Mouse (Mus musculus) CD4-positive, CD25-positive, alpha-beta regulatory T cell, adult 4 months (primary cell): ENCODE results near the gene Lrfn3. TPM values are rescaled to one million over a fixed set of nuclear protein-coding genes. Genes with fewer than 3 reads are reported as not detected.

ENCODE experiments used
- ATAC-seq: one replicate; pipeline ENCODE4 v1.8.0; 2017
- polyA plus RNA-seq, 2 experiments: library from polyadenylated mRNA; unstranded; fragments of 100-300 nt; shearing (Covaris generic); gene quantifications; one replicate each; pipeline ENCODE4 v1.2.1; 2017

Gene Lrfn3
- not detected for polyA plus RNA-seq

GRCm38 (mm10) chr7:30362652-30363343 lies at the start of gene Lrfn3:
TSS of gene Lrfn3 (minus strand) at chr7:30362772.
- no peak for ATAC-seq

DNA sequence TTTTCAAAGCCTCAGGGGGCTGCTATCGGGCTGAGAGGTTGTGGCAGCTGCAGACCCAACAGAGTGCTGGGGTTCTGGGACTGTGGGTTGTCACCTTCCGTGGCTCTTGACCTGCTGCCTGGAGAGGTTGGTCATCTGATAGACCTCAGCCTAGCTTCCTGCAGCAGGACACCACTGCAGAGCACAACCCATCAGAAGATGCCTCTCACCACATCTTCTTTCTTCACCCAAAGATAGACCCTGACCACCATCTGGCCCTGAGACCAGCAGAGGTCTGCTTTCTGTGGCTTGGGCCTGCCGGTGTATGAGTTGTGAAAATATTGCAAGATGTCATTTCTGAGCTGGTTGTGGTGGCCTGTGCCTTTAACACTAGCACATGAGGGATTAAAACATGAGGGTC lies 48.5 kb upstream of the Lrfn3 start:
- ATAC-seq, result no peak

- ATAC-seq, result no peak
These were observed 47.2 kb upstream of the Lrfn3 start for GRCm38 (mm10) chr7:30409789-30410188.

DNA sequence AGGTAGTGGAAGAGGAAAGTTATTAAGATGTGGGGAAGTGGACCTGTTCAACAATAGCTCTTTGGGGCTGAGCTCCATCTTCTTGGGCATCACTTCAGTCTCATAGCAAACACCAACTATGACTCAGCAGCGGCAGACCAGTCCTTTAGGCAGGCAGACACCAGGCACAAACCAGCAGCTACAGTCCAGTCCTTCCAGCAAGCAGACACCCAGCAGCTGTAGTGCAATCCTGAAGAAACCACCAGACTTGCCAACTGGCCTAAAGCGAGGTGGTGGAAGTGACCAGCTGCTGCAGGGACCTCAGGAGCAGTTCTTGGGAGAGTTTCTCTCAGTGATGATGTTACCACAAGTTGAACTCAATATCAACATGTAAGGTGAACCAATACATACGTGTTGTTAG lies 46.1 kb upstream of the Lrfn3 start:
- ATAC-seq, result no peak

- ATAC-seq, result peak; percentile 69
These were observed 39.8 kb upstream of the Lrfn3 start for GRCm38 (mm10) chr7:30402343-30402742.

- no peak for ATAC-seq
These were observed 37.1 kb upstream of the Lrfn3 start for GRCm38 (mm10) chr7:30399671-30400070.

DNA sequence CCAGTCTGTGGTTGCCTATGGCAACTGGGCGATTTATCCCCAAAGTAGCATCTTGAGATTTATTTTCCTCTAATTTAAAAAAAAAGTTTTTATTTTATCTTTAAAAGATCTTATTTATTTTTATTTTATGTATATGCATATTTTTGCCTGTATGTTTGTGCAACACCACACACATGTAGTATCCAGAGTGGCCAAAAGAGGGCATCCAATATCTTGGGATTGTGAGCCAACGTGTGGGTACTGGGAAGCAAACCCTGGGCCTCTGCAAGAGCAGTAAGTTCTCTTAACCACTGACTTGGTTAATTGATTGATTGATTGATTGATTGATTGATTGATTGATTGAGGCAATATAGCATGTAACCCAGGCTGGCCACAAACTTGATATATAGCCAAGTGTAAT lies 32.3 kb upstream of the Lrfn3 start:
- no peak for ATAC-seq

- peak; percentile 95 for ATAC-seq
These were observed 31.8 kb upstream of the Lrfn3 start for GRCm38 (mm10) chr7:30394379-30394778.

GRCm38 (mm10) chr7:30393631-30394030 lies 31.1 kb upstream of the Lrfn3 start:
- ATAC-seq, result peak; percentile 7

DNA sequence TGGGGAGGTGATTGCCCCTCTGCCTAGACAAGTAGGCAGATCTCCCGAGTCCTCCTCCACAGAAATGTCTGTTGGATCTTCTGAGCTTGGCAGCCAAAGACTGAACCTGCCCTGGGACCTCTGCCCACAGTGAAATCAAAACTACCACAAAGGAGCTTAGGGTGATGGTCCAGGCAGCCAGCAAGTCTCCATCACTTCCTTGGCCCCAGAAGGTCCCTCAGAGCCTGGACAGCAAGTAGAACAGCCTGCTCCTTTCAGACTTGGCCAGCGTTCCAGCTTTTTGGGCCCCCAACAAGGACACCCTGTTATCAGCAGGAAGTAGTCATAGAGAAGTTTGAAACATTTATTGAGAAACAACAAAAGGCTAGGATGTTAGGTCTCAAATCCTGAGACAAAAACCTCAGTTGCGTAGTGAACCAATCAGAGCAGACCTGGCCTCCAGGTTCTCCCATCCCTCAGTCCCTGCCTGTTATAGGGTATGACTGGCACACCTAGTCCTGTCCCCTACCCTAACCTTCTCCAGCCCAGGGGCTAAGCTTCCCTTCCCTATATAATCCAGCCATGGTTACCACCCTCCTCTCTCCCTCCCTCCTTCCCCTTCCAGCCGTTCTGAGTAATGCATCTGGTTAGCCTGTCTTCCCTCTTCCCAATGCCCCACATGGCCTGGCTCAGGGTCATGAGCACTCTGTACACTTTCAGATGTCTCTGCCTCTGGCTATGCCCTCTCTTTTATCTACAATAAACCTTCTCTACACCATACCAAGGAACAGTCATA lies 30.4 kb upstream of the Lrfn3 start:
- ATAC-seq, result peak; percentile 7

GRCm38 (mm10) chr7:30384106-30384505 lies 21.5 kb upstream of the Lrfn3 start:
- no peak for ATAC-seq

DNA sequence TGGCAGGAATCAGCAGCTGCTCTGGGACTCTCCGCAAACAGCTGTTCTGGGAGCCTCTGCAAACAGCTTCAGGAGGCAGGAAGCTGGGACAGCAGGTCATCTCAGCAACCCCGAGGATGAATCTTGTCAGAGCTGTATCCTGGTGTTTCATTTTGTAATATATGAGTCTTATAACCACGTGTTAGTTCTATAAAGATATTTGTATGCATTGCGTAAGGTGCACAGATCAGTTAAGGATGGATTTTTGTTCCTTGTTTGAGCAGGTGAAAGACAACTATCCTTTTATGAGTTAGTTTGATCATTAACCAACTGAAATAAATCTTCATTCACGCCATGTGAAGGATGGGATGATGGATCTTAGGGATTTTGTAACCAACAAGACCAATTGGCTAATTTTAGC lies 17.5 kb upstream of the Lrfn3 start:
- ATAC-seq, result no peak

- peak; percentile 100 for ATAC-seq
These were observed 11.0 kb upstream of the Lrfn3 start for GRCm38 (mm10) chr7:30373501-30373962.

DNA sequence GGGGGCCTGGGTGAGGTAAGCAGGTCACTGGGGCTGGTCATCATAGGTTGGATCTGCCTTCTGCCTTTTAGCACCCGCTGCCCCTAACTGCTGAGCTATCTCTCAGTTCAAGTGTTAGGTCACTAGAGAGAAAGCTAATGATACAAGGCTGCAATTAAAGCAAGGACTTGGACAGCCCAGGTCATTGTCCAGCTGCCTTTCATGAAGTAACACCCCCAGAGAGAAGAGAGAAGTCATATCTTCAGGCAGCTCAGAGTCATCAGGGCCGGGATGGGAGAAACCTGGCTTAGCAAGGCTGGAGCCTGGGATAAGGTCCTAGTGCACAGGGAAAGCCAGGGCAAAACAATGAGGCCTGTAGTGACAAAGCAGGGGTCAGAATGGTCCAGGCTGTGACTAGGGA lies 4.9 kb upstream of the Lrfn3 start:
- ATAC-seq, result no peak

GRCm38 (mm10) chr7:30363344-30363738 lies 769 bp upstream of the Lrfn3 start:
- ATAC-seq, result no peak

DNA sequence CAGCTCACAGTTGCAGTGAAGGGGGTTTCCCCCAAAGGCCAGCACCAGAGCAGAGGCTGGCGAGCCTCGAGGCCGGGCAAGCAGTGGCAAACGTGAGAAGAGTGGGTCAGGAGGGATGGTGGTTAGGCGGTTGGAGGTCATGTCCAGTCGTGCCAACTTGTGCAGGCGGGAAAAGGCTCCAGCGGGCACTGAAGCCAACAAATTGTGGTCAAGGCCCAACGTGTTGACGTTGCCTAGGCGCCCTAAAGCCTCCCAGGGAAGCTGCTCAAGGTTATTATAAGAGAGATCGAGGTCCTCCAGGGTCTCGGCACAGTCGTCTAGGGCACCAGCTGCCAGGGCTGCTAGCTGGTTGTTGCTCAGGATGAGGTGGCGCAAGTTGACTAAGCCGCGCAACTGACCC lies 2.5 kb downstream of the Lrfn3 start:
- no peak for ATAC-seq

DNA sequence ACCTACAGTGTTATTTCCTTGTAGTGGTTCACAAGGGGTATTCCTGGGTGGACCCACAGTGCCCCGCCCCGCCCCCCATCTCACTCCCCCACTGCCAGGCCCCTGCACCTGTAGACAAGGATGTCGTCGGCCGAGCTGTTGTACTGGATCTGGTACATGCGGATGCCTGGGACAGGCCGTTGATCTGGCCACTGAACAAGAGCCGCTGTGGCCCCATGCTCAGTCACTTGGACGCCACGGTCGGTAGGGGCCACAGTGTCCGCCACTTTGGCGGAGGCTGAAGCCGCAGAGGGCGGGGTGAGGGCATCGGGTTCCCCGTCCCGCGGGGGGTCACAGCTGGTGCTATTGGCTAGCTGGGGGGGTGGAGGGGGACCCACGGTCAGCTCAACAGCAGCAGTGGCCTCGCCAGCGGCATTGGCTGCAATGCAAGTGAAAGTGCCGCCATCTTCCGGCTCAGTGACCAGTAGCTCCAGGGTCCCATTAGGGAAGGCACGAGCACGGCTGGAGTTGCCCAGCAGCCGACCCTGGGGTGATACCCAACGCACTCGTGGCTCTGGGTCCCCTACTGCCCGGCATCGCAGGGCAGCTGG lies 3.2 kb downstream of the Lrfn3 start:
- no peak for ATAC-seq

GRCm38 (mm10) chr7:30358378-30359186 lies 4.0 kb downstream of the Lrfn3 start:
- ATAC-seq, result no peak

- no peak for ATAC-seq
These were observed 8.5 kb downstream of the Lrfn3 start for GRCm38 (mm10) chr7:30354059-30354458.

GRCm38 (mm10) chr7:30353279-30353822 lies 9.2 kb downstream of the Lrfn3 start:
- ATAC-seq, result peak; percentile 60

DNA sequence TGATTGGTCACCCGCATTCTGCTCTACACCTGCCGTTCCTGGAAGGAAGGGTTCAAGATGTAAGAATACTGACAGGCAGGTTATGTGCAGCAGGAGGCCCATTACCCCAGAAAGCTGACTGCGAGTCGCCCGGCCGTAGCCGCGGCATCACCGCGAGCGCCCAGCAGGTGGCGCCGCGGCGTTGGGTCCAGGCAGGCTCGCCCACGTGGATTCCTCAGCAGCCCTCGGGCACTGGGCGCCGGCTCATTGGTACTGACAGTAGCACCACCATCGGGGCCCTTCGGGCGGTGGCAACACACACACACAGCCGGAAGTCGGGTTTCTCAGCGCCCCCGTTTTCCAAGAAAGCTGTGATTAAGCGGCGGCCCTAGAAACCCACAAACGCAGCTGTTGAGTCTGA lies 14.7 kb downstream of the Lrfn3 start:
- ATAC-seq, result peak; percentile 84

DNA sequence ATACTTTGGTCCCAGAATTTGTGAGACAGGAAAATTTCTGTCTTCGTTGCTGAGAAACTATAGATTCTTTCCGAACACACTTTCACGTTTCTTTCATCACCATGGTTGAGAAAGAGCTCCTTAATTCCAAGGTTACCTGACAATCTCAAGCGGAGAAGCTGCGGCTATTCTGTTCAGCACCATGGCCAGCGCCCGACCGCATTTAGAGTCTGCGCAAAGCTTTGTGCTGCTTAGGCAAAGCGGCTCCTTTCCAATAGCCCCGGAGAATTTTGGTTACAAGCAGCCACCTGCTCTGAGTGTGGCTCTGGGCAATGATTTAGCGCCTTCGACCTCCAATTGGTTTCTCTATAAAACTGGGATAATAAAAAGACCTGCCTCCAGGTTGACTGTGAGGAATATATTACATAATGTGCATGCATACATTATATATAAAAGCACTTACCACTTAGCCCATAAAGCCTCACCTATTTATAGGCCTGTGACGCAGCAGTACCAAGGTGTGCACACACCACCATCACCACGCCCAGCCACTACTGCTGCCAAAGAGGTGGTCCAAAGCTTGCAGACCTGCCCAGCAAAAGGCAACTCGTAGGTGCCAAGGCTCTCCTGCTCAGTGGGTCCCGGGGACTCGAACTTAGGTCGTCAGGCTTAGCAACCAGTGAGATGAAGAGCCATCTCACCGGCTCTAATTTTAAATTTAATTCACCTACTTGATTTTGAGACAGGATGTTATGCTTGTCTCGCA lies 15.8 kb downstream of the Lrfn3 start:
- peak; percentile 51 for ATAC-seq
